In genomic region chr4:104077771-104078170, GRCm38 (mm10) we compare ENCODE assay signal across 10 mouse cellular contexts.
A peak's percentile ranks its signal among the peaks of the same experiment; 100 is the strongest.
DNase-seq lines count a peak whose midpoint lies in the region; ATAC-seq lines count a peak whose summit lies in the region.
"Had no signal": no experiment of that assay in that cellular context is flagged by ENCODE, and none has a peak within 500 bp of the region (broad histone marks: within the 10 kb centered on the region; RNA-seq: fewer than 3 reads in every experiment).

No protein-coding gene starts in this region.

- no peak overlapping the region for H3K4me2 ChIP-seq in heart, embryonic 12.5 days
- H3K4me2 ChIP-seq: stomach, embryonic 15.5 days had no signal

- no peaks in the 10 kb centered on the region for H3K27me3 ChIP-seq in heart, embryonic 12.5 days (replicated peaks)
- H3K27me3 ChIP-seq: stomach, embryonic 15.5 days had no signal

- intact Hi-C loops in heart, postnatal 36 days (cut with DNase I): no loop called here

- no peak overlapping the region for H3K9ac ChIP-seq in heart, embryonic 12.5 days
- H3K9ac ChIP-seq: liver, embryonic 14.5 days; stomach, embryonic 15.5 days had no signal

- H3K27ac ChIP-seq in heart, embryonic 12.5 days (ENCODE audit: poor library complexity, severe bottlenecking): no peak overlapping the region
- H3K27ac ChIP-seq: liver, embryonic 14.5 days; stomach, embryonic 15.5 days had no signal

- WGBS in heart, embryonic 12.5 days: 86% methylated on average over 1 of the region's 1 CpGs

- ATAC-seq in heart, embryonic 12.5 days (ENCODE audit: insufficient number of reproducible peaks, low FRiP score): no peak
- no peak for ATAC-seq in inflammation-experienced regulatory T-cells, adult 6 months

- H3K4me1 ChIP-seq in heart, embryonic 12.5 days (replicated peaks): no peaks in the 10 kb centered on the region
- H3K4me1 ChIP-seq: stomach, embryonic 15.5 days had no signal

- peak; percentile 30 to 51 for DNase-seq in heart, postnatal 36 days
- peak; percentile 39 for DNase-seq in right cerebral cortex, postnatal 4 days
- DNase-seq in right cerebral cortex, postnatal 25 days: no peak
- DNase-seq in kidney, adult 8-10 months: peak; percentile 45 to 58
- no peak for DNase-seq in T-cell, adult 2 months (ENCODE audit: low spot score)
- no peak for DNase-seq in thymus, postnatal 36 days

- H3K4me3 ChIP-seq in heart, embryonic 12.5 days: no peak overlapping the region
- H3K4me3 ChIP-seq: stomach, embryonic 15.5 days had no signal

- no peaks in the 10 kb centered on the region for H3K9me3 ChIP-seq in heart, embryonic 12.5 days (replicated peaks)
- H3K9me3 ChIP-seq: stomach, embryonic 15.5 days had no signal

- no peaks in the 10 kb centered on the region for H3K36me3 ChIP-seq in heart, embryonic 12.5 days
- H3K36me3 ChIP-seq: stomach, embryonic 15.5 days had no signal

Comparison
In these comparisons a context has a peak if more than half of its experiments do, and no peak if none do; other contexts are left out.
1. DNase-seq: peak in heart, postnatal 36 days (2 of 2), right cerebral cortex, postnatal 4 days (single experiment) and kidney, adult 8-10 months (2 of 2); none in right cerebral cortex, postnatal 25 days (single experiment), T-cell, adult 2 months (single experiment) and thymus, postnatal 36 days (0 of 2).